Mouse (Mus musculus) limb, embryonic 12.5 days (tissue): Measurements from ENCODE around the gene Mapk8ip3. TPM values are rescaled to one million over a fixed set of nuclear protein-coding genes. Genes with fewer than 3 reads are reported as not detected.

Experiments
- ATAC-seq: fragments of 200-750 bp; cut with Nextera tagmentation; 2 replicates; pipeline ENCODE4 v1.8.0; 2017; ENCODE audit warnings: low read depth, moderate TSS enrichment; ENCODE audit not compliant: insufficient number of reproducible peaks, insufficient read depth, low FRiP score, low TSS enrichment
- H3K27ac ChIP-seq: fragments of 300-500 bp; sonication (generic); 2 replicates; pipeline ENCODE4 v1.5.1; 2016; ENCODE audit warnings: mild to moderate bottlenecking, moderate library complexity
- H3K27me3 ChIP-seq: fragments of 300-500 bp; sonication (generic); 2 replicates; pipeline ENCODE4 v1.6.1; 2016; ENCODE audit warnings: mild to moderate bottlenecking, moderate library complexity
- H3K36me3 ChIP-seq: fragments of 300-500 bp; sonication (generic); 2 replicates; pipeline ENCODE4 v1.6.1; 2016; ENCODE audit warnings: mild to moderate bottlenecking, moderate library complexity
- H3K4me1 ChIP-seq: fragments of 300-500 bp; sonication (generic); replicated peaks from 2 replicates; pipeline ENCODE4 v1.6.1; 2016
- H3K4me2 ChIP-seq: fragments of 300-500 bp; sonication (generic); 2 replicates; pipeline ENCODE4 v1.6.1; 2016; ENCODE audit warnings: mild to moderate bottlenecking, moderate library complexity
- H3K4me3 ChIP-seq: fragments of 300-500 bp; sonication (generic); replicated peaks from 2 replicates; pipeline ENCODE4 v1.5.1; 2016; ENCODE audit warnings: mild to moderate bottlenecking
- H3K9ac ChIP-seq: fragments of 300-500 bp; sonication (generic); replicated peaks from 2 replicates; pipeline ENCODE4 v1.6.1; 2016; ENCODE audit warnings: mild to moderate bottlenecking, moderate library complexity
- H3K9me3 ChIP-seq: fragments of 300-500 bp; sonication (generic); 2 replicates; pipeline ENCODE4 v1.6.1; 2016; ENCODE audit warnings: mild to moderate bottlenecking, moderate library complexity
- WGBS: fragments of 180-500 bp; shearing (Covaris S2); methylation state at CpG from one replicate; pipeline ENCODE4 v1.1.7; 2016; 5-methylcytosine and 5-hydroxymethylcytosine counted together
- polyA plus RNA-seq: library from polyadenylated mRNA; unstranded; fragments of >200 nt; fragmentation: Nextera tagmentation; extraction: Ambion mirVana; gene quantifications from 2 replicates; pipeline ENCODE4 v1.2.1, GENCODE M21; 2016

The Mapk8ip3 gene
- polyA plus RNA-seq, 1 experiment from 2014 or later = 46.5 TPM

- WGBS = 87% methylated on average over 6 of the region's 6 CpGs
These were observed 77.8 kb downstream of the Mapk8ip3 start for GRCm38 (mm10) chr17:24858967-24859366.

GRCm38 (mm10) chr17:24857831-24858470 is 78.8 kb downstream of the Mapk8ip3 start:
- ATAC-seq = no peak
- H3K36me3 ChIP-seq = peaks cover 67% of the 10 kb centered on the region
- no peak overlapping the region for H3K9ac ChIP-seq
- no peak overlapping the region for H3K4me3 ChIP-seq
- no peaks in the 10 kb centered on the region for H3K27me3 ChIP-seq
- H3K27ac ChIP-seq = no peak overlapping the region
- H3K4me2 ChIP-seq = no peak overlapping the region
- H3K4me1 ChIP-seq = no peaks in the 10 kb centered on the region
- WGBS = 82% methylated on average over 8 of the region's 8 CpGs
- H3K9me3 ChIP-seq = no peaks in the 10 kb centered on the region

More at GRCm38 (mm10) chr17:24858967-24859366, 77.8 kb downstream of the Mapk8ip3 start:
- H3K4me3 ChIP-seq = no peak overlapping the region
- H3K9ac ChIP-seq = peak overlapping the region; percentile 31; the same call in 1 of the 2 replicates
- no peaks in the 10 kb centered on the region for H3K4me1 ChIP-seq
- no peaks in the 10 kb centered on the region for H3K27me3 ChIP-seq
- H3K27ac ChIP-seq = no peak overlapping the region
- peaks cover 66% of the 10 kb centered on the region for H3K36me3 ChIP-seq
- no peak overlapping the region for H3K4me2 ChIP-seq
- H3K9me3 ChIP-seq = no peaks in the 10 kb centered on the region
- ATAC-seq = no peak

- H3K9ac ChIP-seq = no peak overlapping the region
- H3K27ac ChIP-seq = no peak overlapping the region
- no peaks in the 10 kb centered on the region for H3K9me3 ChIP-seq
- no peak overlapping the region for H3K4me3 ChIP-seq
- H3K27me3 ChIP-seq = peaks cover 3% of the 10 kb centered on the region
- no peak overlapping the region for H3K4me2 ChIP-seq
- 88% methylated on average over 13 of the region's 13 CpGs for WGBS
- no peak for ATAC-seq
- peaks cover under 1% of the 10 kb centered on the region; the same call in 1 of the 2 replicates for H3K4me1 ChIP-seq
- H3K36me3 ChIP-seq = peaks cover 60% of the 10 kb centered on the region
These were observed 80.2 kb downstream of the Mapk8ip3 start for GRCm38 (mm10) chr17:24856589-24856988.

- no peak overlapping the region for H3K4me3 ChIP-seq
- no peak overlapping the region for H3K27ac ChIP-seq
- no peak for ATAC-seq
- H3K9me3 ChIP-seq = no peaks in the 10 kb centered on the region
- peaks cover 7% of the 10 kb centered on the region for H3K4me1 ChIP-seq
- no peak overlapping the region for H3K9ac ChIP-seq
- 81% methylated on average over 3 of the region's 3 CpGs for WGBS
- H3K36me3 ChIP-seq = peaks cover 53% of the 10 kb centered on the region
- peaks cover 9% of the 10 kb centered on the region for H3K27me3 ChIP-seq
- no peak overlapping the region for H3K4me2 ChIP-seq
These were observed 80.8 kb downstream of the Mapk8ip3 start for GRCm38 (mm10) chr17:24855838-24856464.

GRCm38 (mm10) chr17:24851381-24852125 is 85.2 kb downstream of the Mapk8ip3 start:
- peak overlapping the region; percentile 69 for H3K4me3 ChIP-seq
- 81% methylated on average over 10 of the region's 10 CpGs for whole genome bisulfite sequencing
- peaks cover 22% of the 10 kb centered on the region for H3K4me1 ChIP-seq
- H3K27me3 ChIP-seq = peaks cover 13% of the 10 kb centered on the region
- no peak for ATAC-seq
- peaks cover 27% of the 10 kb centered on the region for H3K36me3 ChIP-seq
- H3K9ac ChIP-seq = no peak overlapping the region
- H3K9me3 ChIP-seq = no peaks in the 10 kb centered on the region
- peak overlapping the region; percentile 89 for H3K4me2 ChIP-seq
- H3K27ac ChIP-seq = no peak overlapping the region

GRCm38 (mm10) chr17:24850773-24851127 is 86.0 kb downstream of the Mapk8ip3 start:
- no peak for ATAC-seq
- H3K36me3 ChIP-seq = peaks cover 19% of the 10 kb centered on the region
- peaks cover 22% of the 10 kb centered on the region for H3K4me1 ChIP-seq
- peak overlapping the region; percentile 74 for H3K9ac ChIP-seq
- peak overlapping the region; percentile 69 for H3K4me3 ChIP-seq
- H3K4me2 ChIP-seq = peak overlapping the region; percentile 89
- H3K27ac ChIP-seq = no peak overlapping the region
- no peaks in the 10 kb centered on the region for H3K9me3 ChIP-seq
- H3K27me3 ChIP-seq = peaks cover 13% of the 10 kb centered on the region
- WGBS = 3% methylated on average over 20 of the region's 20 CpGs

- H3K4me1 ChIP-seq = peaks cover 22% of the 10 kb centered on the region
- H3K27me3 ChIP-seq = peaks cover 15% of the 10 kb centered on the region
- peak within 1 kb of the TSS; percentile 94 for H3K27ac ChIP-seq
- ATAC-seq = peak; percentile 100
- H3K9ac ChIP-seq = peak within 1 kb of the TSS; percentile 74
- H3K4me2 ChIP-seq = peak within 1 kb of the TSS; percentile 89
- no peaks in the 10 kb centered on the region for H3K9me3 ChIP-seq
- H3K36me3 ChIP-seq = peaks cover 14% of the 10 kb centered on the region
- H3K4me3 ChIP-seq = peak within 1 kb of the TSS; percentile 69
- WGBS = under 1% methylated on average over 58 of the region's 58 CpGs
These were observed 86.6 kb downstream of the Mapk8ip3 start, which contains the start of gene Fahd1 for GRCm38 (mm10) chr17:24850065-24850772. Gene Fahd1 (minus strand): TSS chr17:24850364.

GRCm38 (mm10) chr17:24849733-24850064 is 87.1 kb downstream of the Mapk8ip3 start:
- peaks cover 20% of the 10 kb centered on the region for H3K27me3 ChIP-seq
- H3K4me3 ChIP-seq = peak overlapping the region; percentile 69
- no peak; the same call in 1 of the 2 replicates for ATAC-seq
- H3K4me2 ChIP-seq = peak overlapping the region; percentile 89
- peak overlapping the region; percentile 74 for H3K9ac ChIP-seq
- peaks cover 22% of the 10 kb centered on the region for H3K4me1 ChIP-seq
- under 1% methylated on average over 21 of the region's 21 CpGs for WGBS
- H3K9me3 ChIP-seq = no peaks in the 10 kb centered on the region
- peaks cover 13% of the 10 kb centered on the region for H3K36me3 ChIP-seq
- peak overlapping the region; percentile 94 for H3K27ac ChIP-seq

- Histone ChIP-seq H3K9me3 (no peaks in the 10 kb centered on the region), H3K27me3 (peaks cover 27% of the 10 kb centered on the region), H3K4me3 (peak overlapping the region; percentile 69; the same call in 1 of the 2 replicates), H3K36me3 (peaks cover 9% of the 10 kb centered on the region), H3K27ac (no peak overlapping the region), H3K4me2 (peak overlapping the region; percentile 89), H3K9ac (0 out of 2 replicates have a peak overlapping the region, but pooled peaks have one; percentile 27), H3K4me1 (peaks cover 22% of the 10 kb centered on the region)
- no peak for ATAC-seq
These were observed 88.2 kb downstream of the Mapk8ip3 start for GRCm38 (mm10) chr17:24848600-24849031.

GRCm38 (mm10) chr17:24847386-24847785 is 89.4 kb downstream of the Mapk8ip3 start:
- Histone ChIP-seq H3K9ac (no peak overlapping the region), H3K27me3 (peaks cover 29% of the 10 kb centered on the region), H3K9me3 (no peaks in the 10 kb centered on the region), H3K36me3 (no peaks in the 10 kb centered on the region), H3K4me2 (no peak overlapping the region), H3K4me1 (peaks cover 22% of the 10 kb centered on the region), H3K4me3 (no peak overlapping the region), H3K27ac (no peak overlapping the region)
- WGBS = 89% methylated on average over 1 of the region's 1 CpGs
- no peak for ATAC-seq

GRCm38 (mm10) chr17:24844525-24844924 is 92.3 kb downstream of the Mapk8ip3 start:
- 25% methylated on average over 9 of the region's 9 CpGs for WGBS
- ATAC-seq = no peak
- Histone ChIP-seq H3K4me2 (no peak overlapping the region), H3K4me1 (peaks cover 10% of the 10 kb centered on the region; the same call in 1 of the 2 replicates), H3K9ac (no peak overlapping the region), H3K36me3 (no peaks in the 10 kb centered on the region), H3K27ac (no peak overlapping the region), H3K4me3 (no peak overlapping the region), H3K27me3 (peaks cover 25% of the 10 kb centered on the region), H3K9me3 (no peaks in the 10 kb centered on the region)
